Mouse (Mus musculus) megakaryocyte, embryonic 14.5 days (primary cell): ENCODE results near the gene Usp15. TPM values are rescaled to one million over a fixed set of nuclear protein-coding genes. Genes with fewer than 3 reads are reported as not detected.

Source experiments
- H3K27me3 ChIP-seq: replicated peaks from 2 replicates; pipeline ENCODE3; 2012; ENCODE audit warnings: inconsistent platforms
- H3K36me3 ChIP-seq: replicated peaks from 2 replicates; pipeline ENCODE3; 2012; ENCODE audit warnings: low read length, inconsistent platforms, mixed read lengths
- H3K4me1 ChIP-seq: 2 replicates; pipeline ENCODE4 v1.6.1; 2012; ENCODE audit warnings: inconsistent platforms
- H3K4me3 ChIP-seq: replicated peaks from 2 replicates; pipeline ENCODE3; 2012; ENCODE audit warnings: moderate library complexity, mild to moderate bottlenecking, inconsistent platforms
- H3K9me3 ChIP-seq: 2 replicates; pipeline ENCODE4 v1.6.1; 2012; ENCODE audit warnings: inconsistent platforms
- FLI1 ChIP-seq: IDR thresholded peaks from 2 replicates; pipeline ENCODE4 v1.6.1; 2012; ENCODE audit warnings: low read length, inconsistent platforms, mixed read lengths
- GATA1 ChIP-seq: IDR thresholded peaks from 3 replicates; pipeline ENCODE4 v1.6.1; 2012; ENCODE audit warnings: mixed read lengths, low read length, inconsistent platforms, borderline replicate concordance
- polyA plus RNA-seq: library from polyadenylated mRNA; stranded (reverse); fragments of >175 nt; gene quantifications from 2 replicates; pipeline ENCODE4 v1.2.3, GENCODE M21; 2012; ENCODE audit warnings: low replicate concordance; ENCODE audit not compliant: insufficient read depth

Usp15 gene
- polyA plus RNA-seq, 1 experiment, result 7.8 TPM

DNA sequence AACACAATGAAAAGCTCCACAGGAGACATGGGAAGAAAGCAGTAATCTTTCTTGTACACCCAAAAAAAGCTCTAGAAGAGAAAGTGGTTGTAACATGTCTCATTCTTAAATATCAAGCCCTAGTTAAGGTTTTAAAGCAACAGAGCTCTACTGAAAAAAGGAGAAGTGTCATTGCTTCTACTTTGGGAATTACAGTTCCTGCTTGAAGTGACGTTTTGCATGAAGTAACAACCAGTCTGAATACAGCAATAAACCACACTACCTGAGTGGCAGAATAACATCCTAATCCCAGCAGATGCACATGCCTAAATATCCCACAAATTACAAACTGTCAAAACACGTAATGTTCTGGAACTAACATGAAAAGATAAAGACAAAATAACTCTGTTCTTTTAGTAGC lies 50.4 kb downstream of the Usp15 start:
- H3K9me3 ChIP-seq, result no peaks in the 10 kb centered on the region
- no peak overlapping the region for H3K4me3 ChIP-seq
- H3K4me1 ChIP-seq, result no peaks in the 10 kb centered on the region
- no peaks in the 10 kb centered on the region for H3K27me3 ChIP-seq
- H3K36me3 ChIP-seq, result peaks cover 87% of the 10 kb centered on the region
- TF ChIP-seq FLI1 (no peak), GATA1 (no peak)

GRCm38 (mm10) chr10:123144256-123144655 lies 52.5 kb downstream of the Usp15 start:
- Histone ChIP-seq H3K4me1 (no peaks in the 10 kb centered on the region; the same call in 1 of the 2 replicates), H3K36me3 (peaks cover 75% of the 10 kb centered on the region), H3K27me3 (no peaks in the 10 kb centered on the region), H3K4me3 (no peak overlapping the region), H3K9me3 (no peaks in the 10 kb centered on the region)
- no peak for TF ChIP-seq FLI1
- TF ChIP-seq GATA1, result no peak

DNA sequence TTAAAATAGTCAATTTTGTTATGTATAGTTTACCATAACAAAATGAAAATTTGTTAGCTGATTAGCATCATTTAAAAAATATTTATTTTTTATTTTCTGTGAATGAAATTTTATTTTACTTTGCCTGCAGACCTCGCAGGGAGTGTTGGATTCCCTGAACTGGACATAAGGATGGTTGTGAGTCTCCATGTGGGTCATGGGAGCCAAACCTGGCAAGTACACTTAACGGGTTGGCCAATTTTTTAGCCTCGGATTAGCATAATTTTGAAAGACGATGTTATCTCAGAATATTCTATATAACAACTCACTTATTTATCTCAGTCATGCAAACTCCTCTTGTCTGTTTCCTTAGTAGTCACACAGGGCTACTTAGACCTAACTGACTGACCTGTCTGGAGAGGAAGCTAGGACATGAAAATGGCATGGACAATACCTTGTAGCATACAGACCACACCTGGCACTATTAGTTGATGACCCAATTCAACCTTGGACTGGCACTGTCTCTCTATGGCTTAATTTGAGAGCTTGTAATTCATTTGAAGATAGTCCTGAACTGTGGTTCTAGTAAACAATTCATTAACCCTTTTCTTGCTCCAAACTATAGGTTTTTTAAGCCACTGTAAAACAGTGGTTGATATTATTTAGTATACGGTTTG lies 54.3 kb downstream of the Usp15 start:
- no peaks in the 10 kb centered on the region for H3K27me3 ChIP-seq
- peaks cover under 1% of the 10 kb centered on the region; the same call in 1 of the 2 replicates for H3K4me1 ChIP-seq
- H3K9me3 ChIP-seq, result no peaks in the 10 kb centered on the region
- peaks cover 75% of the 10 kb centered on the region for H3K36me3 ChIP-seq
- TF ChIP-seq GATA1 (no peak), FLI1 (no peak)
- H3K4me3 ChIP-seq, result no peak overlapping the region

DNA sequence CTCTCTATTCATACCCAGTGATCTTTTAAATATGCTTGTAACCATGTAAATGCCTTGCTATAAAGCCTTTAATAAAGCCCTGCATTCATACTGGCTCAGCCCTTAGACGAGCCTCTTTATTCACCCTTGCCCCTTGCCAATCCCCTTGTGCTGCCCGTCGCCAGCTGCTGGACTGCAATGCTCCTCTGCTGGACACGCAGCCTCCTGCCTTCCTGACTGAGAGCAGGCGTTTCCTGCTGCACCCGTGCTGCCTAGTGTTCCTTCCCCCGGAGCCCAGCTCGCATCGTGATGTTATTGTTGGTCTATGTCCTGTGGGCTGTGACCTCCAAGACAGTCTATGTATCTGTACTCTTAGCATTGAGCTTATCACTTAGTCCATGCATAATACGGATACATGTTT lies 61.0 kb downstream of the Usp15 start:
- peaks cover 73% of the 10 kb centered on the region for H3K36me3 ChIP-seq
- no peaks in the 10 kb centered on the region for H3K27me3 ChIP-seq
- H3K4me1 ChIP-seq, result peaks cover 13% of the 10 kb centered on the region
- no peak overlapping the region for H3K4me3 ChIP-seq
- no peaks in the 10 kb centered on the region for H3K9me3 ChIP-seq
- TF ChIP-seq GATA1, result no peak

- no peaks in the 10 kb centered on the region for H3K9me3 ChIP-seq
- no peaks in the 10 kb centered on the region for H3K27me3 ChIP-seq
- no peak overlapping the region for H3K4me3 ChIP-seq
- TF ChIP-seq GATA1, result no peak
- no peak for TF ChIP-seq FLI1
- H3K4me1 ChIP-seq, result peaks cover 7% of the 10 kb centered on the region
- H3K36me3 ChIP-seq, result peaks cover 93% of the 10 kb centered on the region
Observed at GRCm38 (mm10) chr10:123131487-123131886, 65.3 kb downstream of the Usp15 start.

GRCm38 (mm10) chr10:123120666-123121392 lies 76.0 kb downstream of the Usp15 start:
- Histone ChIP-seq H3K4me3 (peak overlapping the region; percentile 28), H3K27me3 (no peaks in the 10 kb centered on the region), H3K4me1 (no peaks in the 10 kb centered on the region), H3K36me3 (peaks cover 99% of the 10 kb centered on the region), H3K9me3 (no peaks in the 10 kb centered on the region)
- no peak for TF ChIP-seq FLI1
- TF ChIP-seq GATA1, result no peak

DNA sequence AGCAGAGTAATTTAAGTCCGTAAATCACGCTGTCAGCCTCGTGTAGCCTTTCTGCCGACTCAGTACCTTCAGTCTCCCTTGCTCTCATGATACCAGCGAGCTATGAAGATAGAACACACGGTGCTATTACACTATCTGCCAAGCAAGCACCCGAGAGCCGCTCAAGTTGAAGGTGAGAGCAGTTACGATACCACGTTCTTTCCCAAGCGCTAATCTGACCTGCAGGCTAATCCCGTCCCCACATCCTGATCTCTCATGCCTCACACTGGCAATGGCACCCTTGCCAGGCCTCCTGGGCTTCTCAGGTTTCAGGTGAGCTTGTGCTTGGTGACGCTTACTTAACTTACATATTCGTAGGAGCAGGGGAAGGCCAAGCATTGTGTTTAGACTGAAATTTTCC lies 79.9 kb downstream of the Usp15 start:
- no peak for TF ChIP-seq FLI1
- no peak for TF ChIP-seq GATA1
- Histone ChIP-seq H3K4me3 (no peak overlapping the region), H3K27me3 (no peaks in the 10 kb centered on the region), H3K36me3 (peaks cover 98% of the 10 kb centered on the region), H3K9me3 (no peaks in the 10 kb centered on the region), H3K4me1 (no peaks in the 10 kb centered on the region)

GRCm38 (mm10) chr10:123113466-123113865 lies 83.3 kb downstream of the Usp15 start:
- Histone ChIP-seq H3K27me3 (no peaks in the 10 kb centered on the region), H3K9me3 (no peaks in the 10 kb centered on the region), H3K36me3 (peaks cover 90% of the 10 kb centered on the region), H3K4me1 (no peaks in the 10 kb centered on the region), H3K4me3 (no peak overlapping the region)
- TF ChIP-seq FLI1 (no peak), GATA1 (no peak)

GRCm38 (mm10) chr10:123112787-123113168 lies 84.0 kb downstream of the Usp15 start:
- TF ChIP-seq FLI1 (no peak), GATA1 (no peak)
- Histone ChIP-seq H3K4me1 (no peaks in the 10 kb centered on the region), H3K36me3 (peaks cover 88% of the 10 kb centered on the region), H3K9me3 (no peaks in the 10 kb centered on the region), H3K27me3 (no peaks in the 10 kb centered on the region), H3K4me3 (no peak overlapping the region)

DNA sequence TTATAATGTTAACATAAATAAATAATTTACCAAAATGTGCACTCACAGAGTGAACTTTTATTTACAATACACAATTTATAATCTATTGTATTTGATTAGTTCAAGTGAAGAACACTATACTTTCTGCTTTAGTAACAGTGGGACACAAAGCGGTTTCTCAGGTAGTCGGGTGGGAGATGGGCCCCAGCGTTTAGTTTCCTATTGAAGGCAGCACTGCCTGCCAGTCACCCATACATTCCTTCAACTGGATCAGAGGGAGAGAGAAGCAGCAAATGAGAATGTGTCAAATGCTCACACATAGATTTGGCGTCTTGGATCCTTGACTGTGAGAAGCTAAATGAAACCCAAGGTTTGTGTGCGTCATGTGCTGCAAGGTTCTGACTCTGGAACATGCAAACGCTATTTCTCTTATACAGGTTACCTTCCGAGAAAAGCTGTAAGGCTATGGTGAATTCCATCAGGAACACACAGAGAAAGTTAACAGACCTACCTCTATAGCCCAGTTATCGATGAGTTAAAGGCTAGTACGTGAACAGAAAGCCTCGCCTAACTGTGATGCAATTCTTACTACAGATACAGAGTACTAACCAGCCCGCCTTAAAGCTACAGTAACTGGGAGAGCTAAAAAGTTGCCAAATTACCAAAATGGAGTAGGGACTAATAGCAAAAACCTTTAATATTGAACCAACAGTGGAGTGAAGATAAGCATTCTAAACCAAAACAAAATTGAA lies 84.6 kb downstream of the Usp15 start:
- Histone ChIP-seq H3K27me3 (no peaks in the 10 kb centered on the region), H3K4me1 (no peaks in the 10 kb centered on the region), H3K4me3 (no peak overlapping the region), H3K9me3 (no peaks in the 10 kb centered on the region), H3K36me3 (peaks cover 88% of the 10 kb centered on the region)
- TF ChIP-seq FLI1 (no peak), GATA1 (no peak)
